Mouse (Mus musculus) hindbrain, embryonic 14.5 days (tissue): Measurements from ENCODE around the gene Tuba1c. TPM values are rescaled to one million over a fixed set of nuclear protein-coding genes. Genes with fewer than 3 reads are reported as not detected.
"Not testable (repeated sequence)": the region's sequence is repeated elsewhere in the genome, so short reads cannot be mapped to it uniquely, and the experiment has no call there.

Source experiments
- ATAC-seq: fragments of 200-750 bp; cut with Nextera tagmentation; 2 replicates; pipeline ENCODE4 v1.8.0; 2017; ENCODE audit warnings: moderate number of reproducible peaks, mild to moderate bottlenecking, moderate TSS enrichment, moderate library complexity; ENCODE audit not compliant: low FRiP score
- DNase-seq: peaks from one replicate; pipeline ENCODE4 v3.0.0-alpha.2; 2015; ENCODE audit warnings: low spot score
- H3K27ac ChIP-seq: fragments of 300-500 bp; sonication (generic); 2 replicates; pipeline ENCODE4 v1.5.1; 2014; ENCODE audit warnings: mild to moderate bottlenecking, moderate library complexity
- H3K27me3 ChIP-seq: fragments of 300-500 bp; sonication (generic); 2 replicates; pipeline ENCODE4 v1.6.1; 2014; ENCODE audit warnings: mild to moderate bottlenecking, low read length, mixed read lengths; ENCODE audit not compliant: control insufficient read depth, insufficient read depth
- H3K36me3 ChIP-seq: fragments of 300-500 bp; sonication (generic); replicated peaks from 2 replicates; pipeline ENCODE4 v1.6.1; 2014; ENCODE audit not compliant: control insufficient read depth, insufficient read depth
- H3K4me1 ChIP-seq: fragments of 300-500 bp; sonication (generic); replicated peaks from 2 replicates; pipeline ENCODE4 v1.6.1; 2014; ENCODE audit warnings: antibody characterized with exemption, low read length, mixed read lengths; ENCODE audit not compliant: control insufficient read depth, insufficient read depth
- H3K4me2 ChIP-seq: fragments of 300-500 bp; sonication (generic); replicated peaks from 2 replicates; pipeline ENCODE4 v1.6.1; 2014; ENCODE audit warnings: mild to moderate bottlenecking, moderate library complexity
- H3K4me3 ChIP-seq: fragments of 300-500 bp; sonication (generic); replicated peaks from 2 replicates; pipeline ENCODE4 v1.5.1; 2014; ENCODE audit warnings: mild to moderate bottlenecking, low read length
- H3K9ac ChIP-seq: fragments of 300-500 bp; sonication (generic); 2 replicates; pipeline ENCODE4 v1.6.1; 2014
- H3K9me3 ChIP-seq: fragments of 300-500 bp; sonication (generic); 2 replicates; pipeline ENCODE4 v1.6.1; 2016; ENCODE audit warnings: low read length; ENCODE audit not compliant: control insufficient read depth
- WGBS: fragments of 180-500 bp; shearing (Covaris S2); extraction: QIAGEN DNeasy Blood & Tissue Kit; methylation state at CpG from one replicate; pipeline ENCODE4 v1.1.7; 2014; 5-methylcytosine and 5-hydroxymethylcytosine counted together
- polyA plus RNA-seq: library from polyadenylated mRNA; unstranded; fragments of >200 nt; fragmentation: Nextera tagmentation; extraction: Ambion mirVana; gene quantifications from 2 replicates; pipeline ENCODE4 v1.2.1, GENCODE M21; 2014

Tuba1c gene
- polyA plus RNA-seq, 1 experiment from 2014 or later = 24.2 TPM

GRCm38 (mm10) chr15:99042334-99042733 lies 12.6 kb downstream of the Tuba1c start:
- 82% methylated on average over 5 of the region's 5 CpGs for WGBS
- Histone ChIP-seq H3K4me3 (no peak overlapping the region), H3K4me2 (no peak overlapping the region)

DNA sequence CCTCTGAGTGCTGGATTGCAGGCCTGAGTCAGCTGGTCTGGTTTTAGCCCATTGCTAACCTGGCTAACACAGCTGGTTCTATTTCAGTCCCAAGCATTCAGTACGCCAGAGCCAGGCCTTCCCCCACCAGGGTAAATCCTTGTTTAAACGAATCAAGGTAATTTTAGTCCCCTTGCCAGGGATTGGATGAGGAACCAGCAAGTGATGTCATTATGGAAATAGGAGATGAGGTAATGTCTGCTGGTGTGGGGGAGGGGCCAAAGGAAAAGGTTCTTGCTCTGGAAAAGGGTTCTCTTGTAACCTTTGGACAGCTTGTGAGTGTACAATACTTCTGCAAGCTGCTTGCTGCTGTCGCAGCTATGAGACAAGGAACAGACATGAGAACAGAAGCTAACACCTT lies 15.2 kb downstream of the Tuba1c start:
- Histone ChIP-seq H3K9ac (no peak overlapping the region), H3K27ac (no peak overlapping the region), H3K9me3 (no peaks in the 10 kb centered on the region), H3K4me2 (no peak overlapping the region), H3K4me3 (no peak overlapping the region), H3K4me1 (no peaks in the 10 kb centered on the region), H3K27me3 (no peaks in the 10 kb centered on the region; the same call in 1 of the 2 replicates), H3K36me3 (no peaks in the 10 kb centered on the region)
- no peak for ATAC-seq
- 58% methylated on average over 3 of the region's 3 CpGs for WGBS
- no peak for DNase-seq

More at GRCm38 (mm10) chr15:99042334-99042733, 12.6 kb downstream of the Tuba1c start:
- Histone ChIP-seq H3K4me1 (no peaks in the 10 kb centered on the region), H3K36me3 (no peaks in the 10 kb centered on the region), H3K9me3 (no peaks in the 10 kb centered on the region), H3K9ac (no peak overlapping the region), H3K27ac (no peak overlapping the region), H3K27me3 (no peaks in the 10 kb centered on the region; the same call in 1 of the 2 replicates)
- DNase-seq (no peak), ATAC-seq (no peak)

GRCm38 (mm10) chr15:99045734-99046133 lies 16.0 kb downstream of the Tuba1c start:
- H3K36me3 ChIP-seq, DNase-seq, H3K9me3 ChIP-seq, H3K4me3 ChIP-seq, ATAC-seq, H3K9ac ChIP-seq, H3K4me2 ChIP-seq, H3K27me3 ChIP-seq, H3K27ac ChIP-seq, H3K4me1 ChIP-seq: not testable (repeated sequence)
- 81% methylated on average over 6 of the region's 6 CpGs for WGBS

DNA sequence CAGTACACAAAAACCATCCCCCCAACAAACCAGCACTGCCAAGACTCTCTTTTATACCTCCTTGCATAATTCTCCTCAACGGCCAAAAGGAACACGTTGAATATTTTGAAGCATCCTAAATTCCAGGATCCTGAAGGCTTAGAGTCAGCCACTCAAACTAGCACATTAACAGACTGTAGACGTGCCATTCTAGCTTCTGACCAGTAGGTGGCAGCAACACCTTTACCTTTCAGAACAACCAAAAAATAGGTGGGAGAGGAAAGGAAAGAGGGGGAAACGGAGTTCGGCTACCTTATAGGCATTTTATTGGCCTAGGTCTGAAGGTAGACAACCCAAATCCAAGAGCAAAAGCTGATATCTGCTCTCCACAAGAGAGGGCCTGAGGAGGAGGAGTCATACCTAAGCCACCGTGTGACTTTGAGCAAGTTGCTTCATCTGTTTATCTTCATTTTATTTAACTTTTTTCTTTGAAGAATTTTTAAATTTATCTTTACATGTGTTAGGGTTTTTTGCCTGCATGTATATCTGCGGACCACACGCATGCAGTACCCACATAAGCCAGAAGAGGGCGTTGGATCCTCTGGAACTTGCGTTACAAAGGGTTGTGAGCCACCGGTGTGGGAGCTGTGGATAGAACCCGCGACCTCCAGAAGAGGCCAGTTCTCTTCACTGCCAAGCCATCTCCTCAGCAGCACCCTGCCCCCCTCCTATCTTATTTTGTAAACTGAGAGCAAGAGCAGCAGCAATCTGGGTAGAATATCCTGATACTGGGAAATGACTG lies 20.0 kb downstream of the Tuba1c start:
- Histone ChIP-seq H3K27ac (no peak overlapping the region), H3K4me3 (no peak overlapping the region)
- WGBS = 31% methylated on average over 13 of the region's 13 CpGs

DNA sequence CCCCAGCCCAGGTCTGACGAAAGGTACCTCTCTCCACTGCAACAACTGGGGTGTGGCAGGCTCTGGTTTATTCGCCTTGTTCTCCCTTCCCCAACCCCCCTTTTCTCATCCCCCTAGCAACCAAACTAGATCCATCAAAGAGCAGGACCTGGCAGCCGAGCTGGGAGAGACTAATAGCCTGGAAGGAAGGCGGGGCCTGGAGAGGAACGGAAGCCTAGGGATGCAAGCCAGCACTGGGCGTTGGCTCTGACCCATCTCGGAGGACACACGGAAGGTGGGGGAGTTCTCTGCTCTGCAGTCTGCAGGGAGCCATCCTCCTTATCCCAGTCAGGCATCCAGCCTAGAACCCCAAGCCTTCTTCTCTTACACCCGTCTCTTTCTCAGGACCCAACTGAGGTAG lies 23.7 kb downstream of the Tuba1c start:
- 6% methylated on average over 9 of the region's 9 CpGs for WGBS
- no peak for ATAC-seq
- H3K4me1 ChIP-seq = peaks cover 10% of the 10 kb centered on the region
- H3K36me3 ChIP-seq = no peaks in the 10 kb centered on the region
- no peak overlapping the region for H3K4me3 ChIP-seq
- no peaks in the 10 kb centered on the region for H3K9me3 ChIP-seq
- no peak for DNase-seq
- 0 out of 2 replicates have a peak overlapping the region, but pooled peaks have one; percentile 28 for H3K9ac ChIP-seq
- H3K4me2 ChIP-seq = 0 out of 2 replicates have a peak overlapping the region, but pooled peaks have one; percentile 4
- H3K27me3 ChIP-seq = peaks cover 61% of the 10 kb centered on the region
- H3K27ac ChIP-seq = peak overlapping the region; percentile 32; the same call in 1 of the 2 replicates

More for the DNA sequence above, 20.0 kb downstream of the Tuba1c start:
- no peaks in the 10 kb centered on the region for H3K36me3 ChIP-seq
- H3K27me3 ChIP-seq = peaks cover 24% of the 10 kb centered on the region
- ATAC-seq (no peak), DNase-seq (peak; percentile 87)
- H3K9me3 ChIP-seq = no peaks in the 10 kb centered on the region
- H3K4me1 ChIP-seq = 0 out of 2 replicates have a peak, but pooled peaks cover 3% of the 10 kb centered on the region
- H3K4me2 ChIP-seq = no peak overlapping the region
- no peak overlapping the region for H3K9ac ChIP-seq

DNA sequence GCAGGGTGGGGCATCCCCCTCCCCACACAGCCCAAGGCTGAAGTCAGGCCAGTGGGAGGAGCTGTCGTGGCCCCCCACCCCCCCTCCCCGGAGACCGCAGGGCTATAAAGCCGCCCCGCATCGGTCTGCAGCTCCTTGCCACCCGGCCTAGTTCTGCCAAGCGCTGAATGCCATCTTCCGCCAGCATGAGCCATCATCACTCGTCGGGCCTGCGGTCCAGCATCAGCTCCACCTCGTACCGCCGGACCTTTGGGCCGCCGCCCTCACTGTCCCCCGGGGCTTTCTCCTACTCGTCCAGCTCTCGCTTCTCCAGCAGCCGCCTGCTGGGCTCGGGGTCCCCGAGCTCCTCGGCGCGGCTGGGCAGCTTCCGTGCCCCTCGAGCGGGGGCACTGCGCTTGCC lies 25.3 kb downstream of the Tuba1c start, which contains the start of gene Prph:
TSS of gene Prph (plus strand) at position 135 of the 400 bp plus-strand sequence.
- Histone ChIP-seq H3K27ac (no peak within 1 kb of the TSS), H3K4me1 (peaks cover 10% of the 10 kb centered on the region), H3K4me2 (peak within 1 kb of the TSS; percentile 63), H3K36me3 (no peaks in the 10 kb centered on the region), H3K9me3 (no peaks in the 10 kb centered on the region), H3K9ac (peak within 1 kb of the TSS; percentile 42), H3K4me3 (peak within 1 kb of the TSS; percentile 38), H3K27me3 (peaks cover 78% of the 10 kb centered on the region)
- WGBS = under 1% methylated on average over 25 of the region's 30 CpGs
- ATAC-seq (no peak), DNase-seq (no peak)

GRCm38 (mm10) chr15:99055511-99055961 lies 25.8 kb downstream of the Tuba1c start:
- ATAC-seq = no peak
- Histone ChIP-seq H3K27ac (no peak overlapping the region), H3K4me1 (peaks cover 10% of the 10 kb centered on the region), H3K9me3 (no peaks in the 10 kb centered on the region), H3K36me3 (no peaks in the 10 kb centered on the region), H3K27me3 (peaks cover 78% of the 10 kb centered on the region), H3K4me2 (peak overlapping the region; percentile 63), H3K4me3 (peak overlapping the region; percentile 38), H3K9ac (peak overlapping the region; percentile 42)
- DNase-seq = peak; percentile 67
- WGBS = 0% methylated on average over 33 of the region's 37 CpGs

- no peaks in the 10 kb centered on the region for H3K36me3 ChIP-seq
- no peak overlapping the region for H3K9ac ChIP-seq
- DNase-seq (peak; percentile 45), ATAC-seq (no peak)
- H3K27ac ChIP-seq = no peak overlapping the region
- H3K9me3 ChIP-seq = no peaks in the 10 kb centered on the region
- H3K4me1 ChIP-seq = peaks cover 10% of the 10 kb centered on the region
- peak overlapping the region; percentile 38 for H3K4me3 ChIP-seq
- peaks cover 78% of the 10 kb centered on the region for H3K27me3 ChIP-seq
- WGBS = 8% methylated on average over 14 of the region's 14 CpGs
- peak overlapping the region; percentile 63 for H3K4me2 ChIP-seq
Observed at GRCm38 (mm10) chr15:99056332-99056731, 26.6 kb downstream of the Tuba1c start.

GRCm38 (mm10) chr15:99065557-99066165 lies 36.0 kb downstream of the Tuba1c start:
- DNase-seq = no peak
- H3K4me3 ChIP-seq = no peak overlapping the region
- peaks cover 3% of the 10 kb centered on the region; the same call in 1 of the 2 replicates for H3K27me3 ChIP-seq
- H3K36me3 ChIP-seq = no peaks in the 10 kb centered on the region
- no peaks in the 10 kb centered on the region for H3K9me3 ChIP-seq
- WGBS = 82% methylated on average over 12 of the region's 12 CpGs
- no peak for ATAC-seq
- no peak overlapping the region for H3K4me2 ChIP-seq
- no peaks in the 10 kb centered on the region for H3K4me1 ChIP-seq
- no peak overlapping the region for H3K9ac ChIP-seq
- H3K27ac ChIP-seq = no peak overlapping the region
